Mouse (Mus musculus) retina, adult 2 months (tissue): ENCODE measurements around the gene Ntpcr.

Source experiments
- DNase-seq: peaks from one replicate; pipeline ENCODE4 v3.0.0-alpha.2; 2012; ENCODE audit warnings: low read depth, low spot score

Ntpcr gene

DNA sequence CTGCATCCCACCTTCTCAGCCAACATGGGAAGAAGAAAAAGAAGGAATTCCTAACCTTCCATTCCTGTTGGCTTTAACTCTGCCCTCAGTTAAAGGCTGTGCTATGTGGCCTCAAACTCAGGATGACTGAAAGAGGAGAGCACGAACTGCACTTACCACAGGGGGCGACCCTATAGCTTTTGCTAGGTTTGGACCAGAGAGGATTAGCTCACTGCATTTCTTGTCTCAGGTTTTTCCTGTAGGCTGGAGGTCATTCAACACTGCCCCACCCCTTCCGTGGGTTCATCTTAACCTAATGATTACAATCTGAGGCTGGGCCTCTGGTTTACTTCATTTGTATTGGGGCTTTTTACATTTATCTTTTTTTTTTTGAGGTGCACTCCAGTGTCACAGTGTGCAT is 45.3 kb downstream of the Ntpcr start:
- DNase-seq: no peak

GRCm38 (mm10) chr8:125776314-125776713 is 46.6 kb downstream of the Ntpcr start:
- DNase-seq: no peak

DNA sequence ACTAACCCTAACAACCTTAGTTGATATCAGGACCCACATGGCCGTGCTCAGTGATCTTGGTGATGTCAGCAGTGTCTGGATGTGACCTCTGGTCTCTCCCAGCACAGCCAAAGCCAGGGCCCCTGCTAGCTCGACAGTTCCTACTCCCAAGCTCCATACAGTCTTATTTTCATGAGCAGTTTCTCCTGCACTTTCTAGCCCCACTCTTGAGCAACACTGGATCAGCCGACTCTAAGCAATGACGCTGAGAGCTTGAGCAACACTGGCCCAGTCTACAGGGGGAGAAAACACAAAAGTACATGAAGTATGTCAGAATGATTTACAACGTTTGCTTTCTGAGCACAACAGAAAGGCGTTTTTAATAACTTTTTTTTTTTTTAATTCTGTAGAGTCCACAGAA is 47.0 kb downstream of the Ntpcr start:
- DNase-seq: no peak

- no peak for DNase-seq
Measured at GRCm38 (mm10) chr8:125777478-125778164, 47.9 kb downstream of the Ntpcr start.

- DNase-seq: no peak
Measured at GRCm38 (mm10) chr8:125778919-125779318, 49.2 kb downstream of the Ntpcr start.

DNA sequence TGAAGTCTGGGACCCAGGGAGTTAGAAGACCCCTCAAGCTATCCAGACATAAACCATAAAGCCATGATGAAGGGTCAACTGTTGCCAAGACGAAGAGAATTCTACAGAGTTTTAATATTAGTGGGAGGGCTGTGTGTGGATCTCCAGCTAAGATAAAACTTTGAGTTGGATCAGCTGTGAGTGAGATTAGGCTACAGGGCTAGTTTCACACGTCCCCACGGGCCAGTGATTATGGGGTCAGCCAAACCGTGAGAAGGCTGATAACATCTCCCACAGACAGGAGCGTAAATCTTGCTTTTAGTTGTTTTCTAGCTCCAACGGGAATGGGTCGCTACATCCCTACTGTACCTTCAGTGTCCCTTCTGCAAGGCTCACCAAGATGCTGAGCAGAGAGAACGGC is 49.9 kb downstream of the Ntpcr start:
- no peak for DNase-seq

- no peak for DNase-seq
Measured at GRCm38 (mm10) chr8:125782161-125782560, 52.4 kb downstream of the Ntpcr start.

DNA sequence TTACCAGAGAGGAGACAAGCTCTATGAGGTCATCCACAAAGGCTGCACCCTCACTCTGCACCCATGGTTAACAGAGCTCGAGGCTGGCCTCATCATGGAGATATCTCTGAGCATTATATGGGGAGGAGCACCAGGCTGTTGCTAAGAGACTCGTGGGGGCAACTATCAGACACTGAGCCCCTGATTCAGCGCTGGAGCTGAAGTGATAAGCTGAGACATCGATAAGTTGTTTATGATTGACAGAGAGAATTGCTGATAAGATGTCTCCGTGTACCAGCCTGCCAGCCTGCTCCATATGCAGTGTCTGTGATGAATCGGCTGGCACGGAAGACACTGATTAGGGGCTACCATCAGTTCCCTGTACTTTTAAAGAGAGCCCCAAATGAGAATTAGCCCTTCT is 57.1 kb downstream of the Ntpcr start:
- no peak for DNase-seq

GRCm38 (mm10) chr8:125792816-125793455 is 63.2 kb downstream of the Ntpcr start:
- DNase-seq: no peak

- no peak for DNase-seq
Measured at GRCm38 (mm10) chr8:125795341-125795740, 65.6 kb downstream of the Ntpcr start.

- no peak for DNase-seq
Measured at GRCm38 (mm10) chr8:125796970-125797369, 67.2 kb downstream of the Ntpcr start.
